Mouse (Mus musculus) ES-E14 (cell line): Measurements from ENCODE around the gene Dclk2.

ENCODE experiments used
- CHD2 ChIP-seq: IDR thresholded peaks from 2 replicates; pipeline ENCODE4 v1.6.1; 2014; ENCODE audit warnings: mild to moderate bottlenecking, low read depth, low read length, inconsistent platforms
- ZNF384 ChIP-seq: IDR thresholded peaks from 2 replicates; pipeline ENCODE4 v1.6.1; 2012; ENCODE audit warnings: low read depth, low read length, inconsistent platforms

DNA sequence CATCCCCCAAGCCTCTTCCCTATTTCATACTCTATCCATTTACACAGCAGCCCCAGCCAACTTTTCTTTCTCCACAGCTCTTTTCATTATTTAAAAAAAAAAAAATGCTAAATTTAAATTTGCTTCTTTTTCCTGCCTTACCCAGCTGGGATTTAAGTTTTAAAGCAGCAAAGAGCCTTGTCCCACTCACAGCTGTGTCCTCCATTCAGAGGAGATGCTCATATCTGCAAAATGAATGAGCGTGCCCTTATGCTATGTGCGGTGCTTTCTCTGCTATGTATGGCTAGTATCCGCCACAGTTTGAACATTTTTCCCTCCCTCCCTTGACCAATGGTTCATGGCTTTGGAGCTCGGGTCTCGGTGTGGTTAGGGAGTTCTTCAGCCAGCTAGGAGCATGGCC lies 35.5 kb downstream of the Dclk2 start:
- no peak for TF ChIP-seq CHD2
- TF ChIP-seq ZNF384 = no peak
